Mouse (Mus musculus): ENCODE measurements around the gene Ugt1a6a.
"Not testable (repeated sequence)": the region's sequence is repeated elsewhere in the genome, so short reads cannot be mapped to it uniquely, and the experiment has no call there.

Gene Ugt1a6a

GRCm38 (mm10) chr1:88212341-88213045 lies 77.9 kb downstream of the Ugt1a6a start:
- no peak for DNase-seq (ENCODE audit: low read depth, low spot score)

- no peak for DNase-seq (ENCODE audit: low read depth, low spot score)
These were observed 78.5 kb downstream of the Ugt1a6a start for GRCm38 (mm10) chr1:88213061-88213460.

DNA sequence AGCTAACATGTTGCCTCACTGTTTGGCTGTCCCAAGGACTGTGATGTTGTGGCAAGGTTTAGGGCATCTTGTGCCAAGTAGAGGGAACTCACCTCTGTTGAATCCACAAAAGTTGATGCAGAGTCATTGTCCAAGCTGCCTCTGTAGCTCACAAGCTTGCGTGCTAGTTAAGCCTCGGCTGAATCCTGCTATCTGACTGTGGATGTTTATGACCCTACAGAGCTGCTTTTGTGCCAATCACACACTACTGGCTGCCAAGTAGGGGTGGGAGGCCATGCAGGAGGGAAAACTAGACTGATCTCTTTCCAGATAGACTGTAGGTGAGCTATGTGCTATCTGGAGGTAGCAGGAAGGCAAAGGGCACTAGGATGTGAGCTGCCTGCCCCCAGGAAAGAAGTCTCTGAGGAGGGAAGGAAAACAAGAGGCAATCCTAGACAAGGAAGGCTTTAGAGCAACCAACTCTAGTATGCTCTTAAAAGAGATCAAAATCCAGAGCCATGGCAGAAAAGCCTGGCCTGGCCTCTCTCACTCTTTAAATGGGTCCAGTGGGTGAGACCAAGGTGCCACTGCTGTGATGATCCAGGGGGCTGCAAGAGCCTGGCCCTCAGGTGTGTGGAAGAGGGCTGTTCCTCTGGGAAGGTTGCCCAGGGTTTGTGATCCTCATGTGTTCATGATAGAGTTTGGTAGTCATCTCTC lies 79.3 kb downstream of the Ugt1a6a start:
- DNase-seq (ENCODE audit: low read depth, low spot score) = peak; percentile 8

DNA sequence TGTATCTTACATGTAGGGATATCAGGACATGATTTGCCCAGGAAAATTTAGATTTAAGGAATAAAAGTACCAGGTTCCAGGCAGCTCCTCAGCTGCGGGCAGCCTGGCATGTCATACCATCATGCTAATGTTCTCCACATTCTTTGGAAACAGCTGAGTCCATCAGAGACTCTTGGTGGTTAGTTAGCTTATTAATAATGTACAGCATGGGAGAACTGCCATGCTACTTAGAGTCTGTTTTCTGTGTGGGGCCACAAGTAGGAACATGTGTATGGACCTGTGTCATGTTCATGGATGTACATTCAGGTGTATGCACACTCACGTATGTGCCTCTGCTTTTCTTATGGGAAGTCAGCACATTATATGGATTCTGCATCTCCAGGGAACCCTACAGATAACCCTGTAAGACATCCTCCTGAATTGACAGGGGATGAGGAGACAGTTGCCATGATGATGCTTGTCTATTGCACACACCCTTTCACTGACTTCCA lies 79.9 kb downstream of the Ugt1a6a start:
- DNase-seq (ENCODE audit: low read depth, low spot score) = peak; percentile 2

DNA sequence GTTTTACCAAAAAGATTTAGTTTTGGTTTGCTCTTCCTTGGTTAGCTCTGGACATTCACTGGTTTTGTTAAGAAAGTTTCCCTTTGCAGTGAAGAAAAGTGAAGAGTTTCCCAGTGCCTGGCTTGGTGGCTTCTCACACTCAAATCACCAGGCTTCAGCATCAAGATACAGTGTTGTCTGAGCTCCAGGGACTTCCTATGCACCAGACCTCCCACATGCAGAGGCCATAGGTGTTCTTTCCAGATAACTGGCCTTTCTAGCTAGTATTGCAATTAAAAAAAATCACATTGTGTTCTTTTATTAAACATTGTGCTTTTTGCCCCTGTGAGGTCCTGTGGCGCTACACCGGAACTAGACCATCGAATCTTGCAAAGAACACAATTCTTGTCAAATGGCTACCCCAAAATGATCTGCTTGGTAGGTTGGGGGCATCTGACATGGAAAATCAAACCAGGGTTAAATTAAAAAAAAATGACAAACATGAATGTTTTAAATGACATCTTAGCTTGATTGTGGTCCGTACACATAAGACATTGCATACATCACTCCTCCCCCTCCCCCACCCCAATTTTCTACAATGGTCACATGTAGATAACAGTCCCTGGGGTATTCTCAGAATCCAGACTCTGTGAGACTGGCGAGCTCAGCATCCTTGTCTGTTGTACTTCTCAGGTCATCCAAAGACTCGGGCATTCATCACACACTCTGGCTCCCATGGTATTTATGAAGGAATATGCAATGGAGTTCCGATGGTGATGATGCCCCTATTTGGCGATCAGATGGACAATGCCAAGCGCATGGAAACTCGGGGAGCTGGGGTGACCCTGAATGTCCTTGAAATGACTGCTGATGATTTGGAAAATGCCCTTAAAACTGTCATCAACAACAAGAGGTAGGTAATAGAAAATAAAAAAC lies 81.1 kb downstream of the Ugt1a6a start:
- DNase-seq (ENCODE audit: low read depth, low spot score) = peak; percentile 5

DNA sequence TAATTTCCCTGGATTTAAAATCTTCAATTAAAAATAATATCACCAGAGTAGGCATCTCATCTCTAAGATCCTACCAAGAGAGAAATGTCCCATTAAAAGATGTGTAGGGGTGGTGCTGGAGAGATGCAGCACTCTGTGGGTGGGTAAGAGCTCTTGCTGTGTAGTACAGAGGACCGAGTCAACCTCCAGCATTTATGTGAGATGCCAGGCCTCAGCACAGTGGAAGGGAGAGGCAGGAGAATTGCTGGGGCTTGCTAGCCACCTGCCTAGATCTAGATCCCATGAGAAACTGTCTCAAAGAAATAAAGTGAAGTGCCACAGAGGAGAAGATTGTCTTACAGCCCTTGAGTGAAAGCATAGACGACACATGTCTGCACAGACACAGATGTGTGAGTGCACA lies 81.9 kb downstream of the Ugt1a6a start:
- DNase-seq (ENCODE audit: low read depth, low spot score) = peak; percentile 8

GRCm38 (mm10) chr1:88217144-88217543 lies 82.5 kb downstream of the Ugt1a6a start:
- peak; percentile 29 for DNase-seq (ENCODE audit: low read depth, low spot score)

DNA sequence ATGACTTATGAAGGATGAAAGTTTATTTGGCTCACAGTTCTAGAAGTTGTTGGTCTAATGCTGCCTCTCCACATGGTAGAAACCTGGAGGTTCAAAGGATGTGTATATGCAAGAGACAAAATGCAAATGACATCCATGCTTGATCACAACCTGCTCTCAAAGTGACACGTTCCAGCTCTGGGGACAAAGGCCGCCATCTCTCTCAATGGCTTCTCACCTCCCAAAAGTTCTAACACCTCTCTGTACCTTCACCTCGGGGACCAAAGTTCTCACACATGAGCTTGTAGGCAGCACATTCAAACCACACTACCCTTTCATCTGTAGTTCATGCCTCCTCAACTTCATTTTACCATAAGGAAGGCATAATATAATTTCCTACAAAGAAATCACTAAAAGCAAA lies 83.0 kb downstream of the Ugt1a6a start:
- DNase-seq (ENCODE audit: low read depth, low spot score) = peak; percentile 3

GRCm38 (mm10) chr1:88218051-88218450 lies 83.4 kb downstream of the Ugt1a6a start:
- DNase-seq (ENCODE audit: low read depth, low spot score) = peak; percentile 13

- DNase-seq (ENCODE audit: low read depth, low spot score) = no peak
These were observed 84.0 kb downstream of the Ugt1a6a start for GRCm38 (mm10) chr1:88218591-88218990.

- DNase-seq (ENCODE audit: low read depth, low spot score) = no peak
These were observed 84.4 kb downstream of the Ugt1a6a start for GRCm38 (mm10) chr1:88219054-88219453.

GRCm38 (mm10) chr1:88220336-88220735 lies 85.7 kb downstream of the Ugt1a6a start:
- DNase-seq (ENCODE audit: low read depth, low spot score) = peak; percentile 56

- no peak for DNase-seq (ENCODE audit: low read depth, low spot score)
These were observed 87.6 kb downstream of the Ugt1a6a start for GRCm38 (mm10) chr1:88222216-88222615.

- not testable (repeated sequence) for DNase-seq (ENCODE audit: low read depth, low spot score)
These were observed 88.5 kb downstream of the Ugt1a6a start for GRCm38 (mm10) chr1:88223011-88223515.

DNA sequence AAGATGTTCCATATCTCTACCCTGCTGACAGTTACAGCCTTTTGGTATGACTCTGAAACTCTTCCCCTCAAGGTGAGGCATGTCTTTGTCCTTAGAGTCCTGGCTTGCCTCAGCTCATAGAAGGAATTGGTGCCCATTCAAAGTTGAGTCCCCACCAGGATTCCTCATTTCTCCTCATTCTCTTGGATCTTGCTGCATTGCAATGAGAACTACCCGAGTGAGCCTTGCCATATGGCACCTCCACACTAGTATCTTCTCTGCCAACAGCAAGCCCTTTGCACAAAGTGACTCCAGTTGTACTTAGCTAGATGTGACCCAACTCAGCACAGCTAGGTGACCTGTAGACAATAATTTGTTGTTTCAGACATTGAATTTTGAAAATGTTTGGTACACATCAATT lies 89.0 kb downstream of the Ugt1a6a start:
- no peak for DNase-seq (ENCODE audit: low read depth, low spot score)

DNA sequence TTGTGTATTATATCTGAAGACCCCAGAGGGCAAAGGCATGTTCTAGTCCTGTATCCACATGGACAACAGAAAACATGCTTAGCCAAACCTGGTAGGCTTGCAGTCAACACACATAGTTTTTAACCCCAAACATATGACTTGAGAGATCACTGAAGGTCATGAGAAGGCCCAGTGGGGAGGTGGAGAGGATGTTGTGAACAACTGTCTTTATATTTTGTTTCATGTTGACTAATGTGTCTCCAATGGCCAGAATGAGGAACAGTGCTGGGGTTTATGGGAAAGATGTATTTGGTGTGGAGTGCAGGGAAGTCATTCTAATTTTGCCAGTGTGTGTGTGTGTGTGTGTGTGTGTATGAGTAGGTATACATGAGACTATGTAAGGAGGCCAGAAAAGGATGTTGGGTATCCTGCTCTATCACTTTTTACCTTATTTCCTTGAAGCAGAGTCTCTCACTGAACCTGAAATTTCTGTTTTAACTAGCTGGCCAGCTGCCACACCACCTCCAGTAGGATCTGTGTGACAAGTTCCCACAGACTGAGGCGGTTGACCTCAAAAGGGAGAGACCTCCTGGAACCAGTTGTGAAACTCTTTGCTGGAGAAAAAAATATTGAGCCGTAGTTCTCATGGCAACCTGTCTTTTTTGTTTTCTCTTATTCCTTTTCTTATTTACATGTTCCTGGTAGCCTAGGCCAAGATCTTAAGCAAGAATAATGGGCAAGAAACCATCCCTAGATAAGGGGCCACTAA lies 89.6 kb downstream of the Ugt1a6a start:
- DNase-seq (ENCODE audit: low read depth, low spot score) = no peak

GRCm38 (mm10) chr1:88225301-88225700 lies 90.7 kb downstream of the Ugt1a6a start:
- DNase-seq (ENCODE audit: low read depth, low spot score) = not testable (repeated sequence)

DNA sequence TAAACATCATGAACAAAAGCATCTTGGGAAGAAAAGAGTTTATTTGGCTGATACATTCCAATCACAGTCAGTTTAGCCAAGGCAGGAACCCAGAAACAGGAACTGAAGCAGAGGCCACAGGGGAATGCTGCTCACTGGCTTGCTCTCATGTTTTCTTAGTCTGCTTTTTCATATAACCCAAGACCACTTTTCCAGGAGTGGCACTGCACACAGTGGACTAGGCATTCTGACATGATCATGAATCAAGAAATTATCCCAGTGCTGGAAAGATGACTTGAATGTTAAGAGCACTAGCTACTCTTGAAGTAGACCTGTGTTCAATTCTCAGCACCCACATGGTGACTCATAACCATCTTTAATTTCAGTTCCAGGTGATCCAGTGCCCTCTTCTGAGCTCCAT lies 91.1 kb downstream of the Ugt1a6a start:
- DNase-seq (ENCODE audit: low read depth, low spot score) = no peak

GRCm38 (mm10) chr1:88226670-88227379 lies 92.2 kb downstream of the Ugt1a6a start, which contains the start of gene Mroh2a:
Mroh2a (plus strand) TSS chr1:88226986.
- no peak for DNase-seq (ENCODE audit: low read depth, low spot score)

GRCm38 (mm10) chr1:88227482-88227881 lies 92.9 kb downstream of the Ugt1a6a start:
- no peak for DNase-seq (ENCODE audit: low read depth, low spot score)
